Mouse (Mus musculus) heart, postnatal 25 days (tissue): ENCODE measurements around the gene Slc45a1. TPM values are rescaled to one million over a fixed set of nuclear protein-coding genes. Genes with fewer than 3 reads are reported as not detected.
A peak's percentile ranks its signal among the peaks of the same experiment; 100 is the strongest.

Experiments used
- DNase-seq: peaks from one replicate; pipeline ENCODE4 v3.0.0; 2022; ENCODE audit warnings: low spot score
- intact Hi-C: fragments of 180-260 bp; cut with DNase I; formaldehyde crosslinking; loops from one replicate; pipeline ENCODE4 v1.15.1; 2025
- total RNA-seq, 2 experiments: library from RNA; stranded (reverse); gene quantifications; 2 replicates each; pipeline ENCODE4 v1.2.3; 2021

The Slc45a1 gene
- total RNA-seq, 2 experiments from 2014 or later, result not detected

DNA sequence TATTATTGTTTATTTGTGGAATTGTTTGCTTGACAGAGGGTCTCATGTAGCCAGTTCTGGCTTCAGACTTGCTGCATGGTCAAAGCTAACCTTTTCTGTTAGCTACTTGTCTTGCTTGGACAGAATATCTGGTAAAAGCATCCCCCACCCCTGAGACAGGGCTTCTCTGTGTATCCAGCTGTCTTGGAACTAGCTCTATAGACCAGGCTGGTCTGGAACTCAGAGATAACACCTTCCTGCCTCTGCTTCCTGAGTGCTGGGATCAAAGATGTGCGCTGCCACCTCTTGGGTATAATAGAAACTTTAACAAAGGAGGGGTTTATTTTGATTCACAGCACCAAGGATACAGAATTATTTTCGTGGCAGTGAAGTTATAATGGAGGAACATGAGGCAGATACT, 66.2 kb downstream of the Slc45a1 start:
- intact Hi-C loops, result no loop called here
- no peak for DNase-seq

DNA sequence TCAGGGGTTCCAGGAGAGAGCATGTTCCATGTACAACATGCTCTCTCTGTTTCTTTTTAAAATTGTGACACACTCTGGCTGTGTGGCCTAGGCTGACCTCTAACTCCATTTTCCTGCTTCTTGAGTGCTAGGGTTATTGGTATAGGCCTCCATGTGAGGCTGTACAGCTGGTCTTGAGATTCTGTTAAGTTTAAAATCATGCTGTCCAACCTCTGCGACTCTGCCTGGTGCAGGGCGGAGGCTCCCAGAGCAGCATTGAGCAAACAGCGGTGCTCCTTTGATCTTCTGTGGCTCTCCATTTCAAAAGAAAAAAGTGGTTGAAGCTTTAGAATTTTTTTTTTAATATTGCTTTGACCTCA, 68.2 kb downstream of the Slc45a1 start:
- DNase-seq, result no peak
- intact Hi-C loops, result no loop called here

- peak; percentile 77 for DNase-seq
- intact Hi-C loops, result no loop called here
These were observed 68.8 kb downstream of the Slc45a1 start for GRCm38 (mm10) chr4:150582966-150583776.

DNA sequence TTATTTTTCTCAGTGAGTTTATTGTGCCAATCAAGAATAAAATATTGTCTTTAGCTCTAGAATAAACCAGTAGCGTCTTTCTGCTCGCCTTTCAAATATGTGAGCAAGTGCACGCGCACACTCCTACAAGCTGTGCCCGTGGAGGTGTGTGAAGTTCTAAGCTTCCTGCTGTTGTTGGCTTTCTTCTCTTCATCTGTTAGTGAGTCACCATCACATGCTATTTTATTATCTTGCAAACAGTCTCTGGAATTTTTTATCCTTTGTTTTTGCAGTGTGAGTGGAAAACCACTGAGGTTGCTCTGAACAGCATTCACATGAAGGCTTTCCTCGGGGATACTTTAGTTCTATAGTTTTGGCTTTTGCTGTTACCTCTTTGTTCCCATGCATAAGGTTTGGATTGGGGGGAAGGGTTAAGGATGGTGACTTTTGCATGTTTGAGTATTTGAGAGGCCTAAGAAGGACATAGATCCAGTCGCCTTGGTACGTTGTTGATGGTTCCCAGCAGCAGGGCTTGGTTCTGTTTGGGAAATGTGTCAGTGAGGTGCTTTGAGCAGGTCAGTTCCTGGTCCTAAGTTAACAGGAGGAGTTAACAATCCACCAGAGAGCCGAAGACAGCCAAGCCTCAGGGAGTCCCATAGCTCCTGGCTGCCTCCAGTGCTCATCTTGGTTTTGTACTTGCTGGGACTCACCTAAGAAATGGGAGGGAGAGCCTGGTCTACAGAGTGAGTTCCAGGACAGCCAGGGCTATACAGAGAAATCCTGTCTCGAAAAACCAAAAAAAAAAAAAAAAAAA, 69.8 kb downstream of the Slc45a1 start:
- DNase-seq, result no peak
- intact Hi-C loops, result no loop called here

Other genes starting within 250 kb of the Slc45a1 start
- 10 to 100 TPM; 15.0 to 16.6 TPM for gene Errfi1, start 201.7 kb upstream of the Slc45a1 start, total RNA-seq